Mouse (Mus musculus) common myeloid progenitor, adult 5-6 weeks (primary cell): Measurements from ENCODE around the gene Manba. TPM values are rescaled to one million over a fixed set of nuclear protein-coding genes. Genes with fewer than 3 reads are reported as not detected.
"Not testable (repeated sequence)": the region's sequence is repeated elsewhere in the genome, so short reads cannot be mapped to it uniquely, and the experiment has no call there.

Experiments
- ATAC-seq: replicated peaks from 2 replicates; pipeline ENCODE4 v1.8.0; 2016; ENCODE audit warnings: low read depth, mild to moderate bottlenecking, moderate TSS enrichment, inconsistent platforms; ENCODE audit not compliant: poor library complexity, severe bottlenecking
- total RNA-seq: library from RNA; stranded (forward); fragments of 200-1000, 187-1606 nt; gene quantifications from 2 replicates; pipeline ENCODE4 v1.2.3, GENCODE M21; 2017

Manba gene
- total RNA-seq, 1 experiment from 2014 or later: 31.2 TPM

- ATAC-seq: not testable (repeated sequence)
Observed at GRCm38 (mm10) chr3:135484650-135485049, 761 bp upstream of the Manba start.

GRCm38 (mm10) chr3:135485900-135486241, 460 bp downstream of the Manba start:
- peak; percentile 60 for ATAC-seq

- ATAC-seq: 0 out of 2 replicates have a peak, but pooled peaks have one; percentile 5
Observed at GRCm38 (mm10) chr3:135486351-135486750, 940 bp downstream of the Manba start.

GRCm38 (mm10) chr3:135487803-135488202, 2.4 kb downstream of the Manba start:
- no peak for ATAC-seq

GRCm38 (mm10) chr3:135489865-135490520, 4.6 kb downstream of the Manba start:
- ATAC-seq: no peak

GRCm38 (mm10) chr3:135491102-135491501, 5.7 kb downstream of the Manba start:
- no peak for ATAC-seq

GRCm38 (mm10) chr3:135493320-135493719, 7.9 kb downstream of the Manba start:
- not testable (repeated sequence) for ATAC-seq

GRCm38 (mm10) chr3:135497956-135498355, 12.5 kb downstream of the Manba start:
- ATAC-seq: not testable (repeated sequence)

- ATAC-seq: peak; percentile 96
Observed at GRCm38 (mm10) chr3:135498891-135499290, 13.5 kb downstream of the Manba start.

GRCm38 (mm10) chr3:135503160-135503559, 17.7 kb downstream of the Manba start:
- ATAC-seq: no peak

- ATAC-seq: peak; percentile 95
Observed at GRCm38 (mm10) chr3:135505369-135505909, 20.0 kb downstream of the Manba start.

- ATAC-seq: no peak
Observed at GRCm38 (mm10) chr3:135505916-135506482, 20.6 kb downstream of the Manba start.

- no peak for ATAC-seq
Observed at GRCm38 (mm10) chr3:135507506-135507905, 22.1 kb downstream of the Manba start.

- ATAC-seq: no peak
Observed at GRCm38 (mm10) chr3:135508191-135508590, 22.8 kb downstream of the Manba start.

- ATAC-seq: no peak
Observed at GRCm38 (mm10) chr3:135510372-135510771, 25.0 kb downstream of the Manba start.

GRCm38 (mm10) chr3:135511683-135512082, 26.3 kb downstream of the Manba start:
- peak; percentile 65 for ATAC-seq

GRCm38 (mm10) chr3:135513270-135513669, 27.9 kb downstream of the Manba start:
- ATAC-seq: no peak; the same call in 1 of the 2 replicates

- no peak for ATAC-seq
Observed at GRCm38 (mm10) chr3:135513800-135514425, 28.5 kb downstream of the Manba start.

- ATAC-seq: no peak
Observed at GRCm38 (mm10) chr3:135515246-135515645, 29.8 kb downstream of the Manba start.

GRCm38 (mm10) chr3:135516891-135517290, 31.5 kb downstream of the Manba start:
- peak; percentile 59 for ATAC-seq

GRCm38 (mm10) chr3:135518882-135519281, 33.5 kb downstream of the Manba start:
- ATAC-seq: no peak
